Mouse (Mus musculus): ENCODE measurements around the gene Adnp. TPM values are rescaled to one million over a fixed set of nuclear protein-coding genes. Genes with fewer than 3 reads are reported as not detected.

The Adnp gene
- polyA plus RNA-seq, 1 experiment from 2014 or later: 10.2 TPM

DNA sequence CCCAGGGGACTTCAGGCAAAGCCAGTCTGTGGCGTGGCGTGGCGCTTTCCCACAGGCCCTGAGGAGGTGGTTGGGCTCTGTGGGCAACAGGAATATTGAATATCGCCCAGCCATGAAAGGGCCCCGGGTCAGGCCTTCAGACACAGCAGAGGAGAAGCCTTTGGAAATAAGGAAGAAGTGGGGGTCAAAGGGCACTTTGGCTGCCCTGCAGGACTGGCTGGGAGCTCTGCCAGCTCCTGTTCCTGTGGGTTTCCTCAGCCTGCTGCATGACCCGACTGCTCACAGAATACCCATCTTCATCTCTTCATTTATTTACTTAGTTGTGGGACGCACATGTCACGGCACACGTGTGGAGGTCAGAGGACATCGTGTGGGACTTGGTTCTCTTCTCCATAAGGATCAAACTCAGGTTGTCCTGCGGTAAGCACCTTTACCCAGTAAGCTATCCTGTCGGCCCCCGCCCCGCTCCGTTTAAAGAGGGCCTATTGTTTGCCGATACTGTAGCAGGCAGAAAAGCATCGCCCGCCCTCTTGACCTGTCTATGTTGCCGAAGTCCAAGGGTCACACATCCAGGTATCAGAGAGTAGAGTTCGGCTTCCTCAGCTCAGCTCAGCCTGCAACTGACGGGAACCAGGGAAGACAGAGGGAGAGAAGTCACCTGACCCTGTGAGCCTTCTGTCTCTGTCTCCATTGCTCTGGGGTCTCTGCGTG, 59.0 kb downstream of the Adnp start:
- Histone ChIP-seq H3K4me2 (no peak overlapping the region), H3K4me3 (replicated peaks) (no peak overlapping the region), H3K9ac (no peak overlapping the region), H3K4me1 (peaks cover 11% of the 10 kb centered on the region; the same call in 1 of the 2 replicates), H3K9me3 (no peaks in the 10 kb centered on the region), H3K27me3 (replicated peaks) (no peaks in the 10 kb centered on the region), H3K36me3 (no peaks in the 10 kb centered on the region), H3K27ac (no peak overlapping the region)
- ATAC-seq (ENCODE audit: insufficient read depth, low FRiP score, low read depth): 0 out of 2 replicates have a peak, but pooled peaks have one; percentile 21
- 66% methylated on average over 22 of the region's 22 CpGs for WGBS

DNA sequence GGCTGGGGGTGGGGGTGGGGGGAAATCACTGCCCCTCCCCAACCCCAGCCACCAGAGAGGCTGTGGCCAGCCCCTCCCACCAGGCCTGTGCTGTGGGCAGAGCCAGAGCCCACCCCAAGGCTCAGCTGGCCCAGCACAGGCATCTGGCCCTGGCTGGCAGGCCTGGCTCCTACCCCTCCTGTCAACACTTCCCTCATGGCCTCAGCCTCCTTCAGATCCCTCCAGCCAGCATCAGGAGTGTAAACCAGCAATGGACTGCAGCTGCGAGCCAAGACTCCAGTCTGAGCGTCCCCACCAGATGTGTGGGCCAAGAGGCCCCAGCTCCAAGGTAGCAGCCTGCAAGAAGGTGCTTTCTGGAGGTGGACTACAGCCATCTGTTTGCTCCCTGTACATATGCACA, 61.5 kb downstream of the Adnp start:
- no peak overlapping the region for H3K4me3 ChIP-seq (replicated peaks)
- H3K27me3 ChIP-seq (replicated peaks): no peaks in the 10 kb centered on the region
- no peaks in the 10 kb centered on the region for H3K36me3 ChIP-seq
- H3K4me2 ChIP-seq: no peak overlapping the region
- H3K9ac ChIP-seq: no peak overlapping the region
- peak overlapping the region; percentile 35 for H3K27ac ChIP-seq
- WGBS: 61% methylated on average over 2 of the region's 2 CpGs
- H3K4me1 ChIP-seq: peaks cover 11% of the 10 kb centered on the region; the same call in 1 of the 2 replicates
- H3K9me3 ChIP-seq: no peaks in the 10 kb centered on the region
- peak; percentile 16; the same call in 1 of the 2 replicates for ATAC-seq (ENCODE audit: insufficient read depth, low FRiP score, low read depth)

DNA sequence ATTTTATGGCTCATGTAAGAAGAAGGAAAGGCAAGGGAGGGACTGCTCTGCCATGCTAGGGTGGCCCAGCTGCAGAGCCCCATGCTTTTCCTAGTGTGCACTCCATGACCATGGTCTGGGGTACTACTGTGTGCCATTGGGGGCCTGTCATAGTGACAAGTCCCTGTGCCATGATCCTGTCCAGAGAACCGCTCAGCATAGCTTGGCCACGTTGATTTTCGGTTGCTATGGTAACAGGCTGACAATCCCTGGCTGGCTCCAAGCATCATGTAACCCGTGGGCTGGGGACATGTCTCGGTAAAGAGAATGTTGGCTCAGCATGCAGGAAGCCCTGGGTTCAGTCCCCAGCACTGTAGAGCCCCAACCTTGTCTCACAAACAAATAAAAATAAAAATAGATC, 63.1 kb downstream of the Adnp start:
- 47% methylated on average over 5 of the region's 5 CpGs for WGBS
- Histone ChIP-seq H3K9ac (no peak overlapping the region), H3K4me1 (peaks cover 11% of the 10 kb centered on the region; the same call in 1 of the 2 replicates), H3K4me2 (no peak overlapping the region), H3K9me3 (no peaks in the 10 kb centered on the region), H3K27ac (no peak overlapping the region), H3K4me3 (replicated peaks) (no peak overlapping the region), H3K27me3 (replicated peaks) (no peaks in the 10 kb centered on the region), H3K36me3 (no peaks in the 10 kb centered on the region)
- no peak for ATAC-seq (ENCODE audit: insufficient read depth, low FRiP score, low read depth)

DNA sequence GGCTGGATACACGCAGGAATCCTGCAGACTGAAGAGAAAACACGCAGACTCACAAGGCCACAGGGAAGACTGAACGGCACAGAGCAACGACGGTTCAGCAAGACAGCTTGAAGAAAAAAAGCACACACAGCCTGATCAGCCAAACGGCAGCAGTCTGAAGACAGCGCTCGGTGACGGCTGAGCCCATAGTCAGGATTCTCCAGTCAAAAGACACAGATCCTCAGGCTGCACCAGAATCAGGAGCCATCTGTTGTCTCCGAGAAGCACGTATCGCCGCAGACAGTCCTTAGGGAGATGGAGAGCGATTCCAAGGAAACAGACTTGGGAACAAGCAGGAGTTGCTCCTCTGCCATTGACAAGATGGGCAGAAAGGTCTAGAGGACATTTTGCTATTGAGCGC, 69.8 kb downstream of the Adnp start:
- Histone ChIP-seq H3K9ac (no peak overlapping the region), H3K27me3 (replicated peaks) (no peaks in the 10 kb centered on the region), H3K36me3 (no peaks in the 10 kb centered on the region), H3K4me1 (no peaks in the 10 kb centered on the region), H3K4me3 (replicated peaks) (no peak overlapping the region), H3K27ac (no peak overlapping the region), H3K9me3 (no peaks in the 10 kb centered on the region), H3K4me2 (no peak overlapping the region)
- WGBS: 75% methylated on average over 15 of the region's 15 CpGs
- no peak for ATAC-seq (ENCODE audit: insufficient read depth, low FRiP score, low read depth)

Small RNA genes within 50 kb of the gene (microRNA-seq; reads per million reads assigned to microRNA genes)
- not detected for gene Gm24561

Other genes with a start within 250 kb of the Adnp start
- gene Ripor3, start 196.5 kb downstream of the Adnp start, polyA plus RNA-seq (2015; fragmentation: Nextera tagmentation; extraction: Ambion mirVana): 3.5 and 4.5 TPM in 2 replicates
- 12.7 and 14.9 TPM in 2 replicates for gene Pard6b, start 126.1 kb downstream of the Adnp start, polyA plus RNA-seq (2015; fragmentation: Nextera tagmentation; extraction: Ambion mirVana)
- 18.2 and 18.8 TPM in 2 replicates for gene Gm20716, start 23.3 kb upstream of the Adnp start, polyA plus RNA-seq (2015; fragmentation: Nextera tagmentation; extraction: Ambion mirVana)
- gene Dpm1, start 23.5 kb upstream of the Adnp start, polyA plus RNA-seq (2015; fragmentation: Nextera tagmentation; extraction: Ambion mirVana): 98.6 and 101 TPM in 2 replicates
- gene Mocs3, start 23.5 kb upstream of the Adnp start, polyA plus RNA-seq (2015; fragmentation: Nextera tagmentation; extraction: Ambion mirVana): 7.1 and 8.1 TPM in 2 replicates
- gene Kcng1, start 74.6 kb upstream of the Adnp start, polyA plus RNA-seq (2015; fragmentation: Nextera tagmentation; extraction: Ambion mirVana): 6.4 and 6.9 TPM in 2 replicates